Mouse (Mus musculus) left cerebral cortex, postnatal 25 days (tissue): ENCODE results near the gene Rgs6. TPM values are rescaled to one million over a fixed set of nuclear protein-coding genes. Genes with fewer than 3 reads are reported as not detected.

Source experiments
- DNase-seq, 2 experiments: peaks; one replicate each; pipeline ENCODE4 v3.0.0; 2022; ENCODE audit warnings: low spot score in 2 of 2, mixed read lengths in 1 of 2
- intact Hi-C: fragments of 180-260 bp; cut with DNase I; formaldehyde crosslinking; loops from one replicate; pipeline ENCODE4 v1.15.1; 2025
- total RNA-seq, 2 experiments: library from RNA; stranded (reverse); gene quantifications; 2 replicates each; pipeline ENCODE4 v1.2.3; 2021

Rgs6 gene
- total RNA-seq, 2 experiments from 2014 or later: 79.3 to 85.9 TPM

GRCm38 (mm10) chr12:83133827-83134226 is 545.7 kb downstream of the Rgs6 start:
- peak; percentile 47 to 70 for DNase-seq

GRCm38 (mm10) chr12:83136031-83136430 is 547.9 kb downstream of the Rgs6 start:
- no peak for DNase-seq
- intact Hi-C loops: no loop called here

More at GRCm38 (mm10) chr12:83133827-83134226, 545.7 kb downstream of the Rgs6 start:
- intact Hi-C loops: no loop called here

- intact Hi-C loops: no loop called here
- no peak for DNase-seq
These were observed 548.4 kb downstream of the Rgs6 start for GRCm38 (mm10) chr12:83136460-83136859.

GRCm38 (mm10) chr12:83137001-83137400 is 548.9 kb downstream of the Rgs6 start:
- intact Hi-C loops: no loop called here
- DNase-seq: no peak

DNA sequence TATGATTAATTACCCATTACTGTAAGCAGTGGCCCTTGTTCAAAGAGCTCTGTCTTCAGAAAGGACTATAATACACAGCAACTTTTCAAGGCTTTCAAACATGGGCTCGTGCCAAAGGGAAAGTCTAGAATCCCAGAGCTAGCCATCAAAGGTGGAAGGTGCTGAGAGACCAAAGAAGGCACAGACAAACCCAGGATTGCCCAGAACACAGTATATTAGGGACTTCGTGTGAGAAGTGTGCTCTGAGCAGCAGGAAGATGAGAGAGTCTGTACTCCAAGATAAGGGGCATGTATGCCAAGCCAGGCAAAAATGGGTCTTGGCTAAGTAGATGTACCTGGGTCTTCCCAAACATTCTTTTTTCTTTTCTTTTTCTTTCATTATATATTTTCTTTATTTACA is 553.1 kb downstream of the Rgs6 start:
- intact Hi-C loops: no loop called here
- DNase-seq: no peak

- intact Hi-C loops: no loop called here
- DNase-seq: no peak
These were observed 554.4 kb downstream of the Rgs6 start for GRCm38 (mm10) chr12:83142507-83142906.

DNA sequence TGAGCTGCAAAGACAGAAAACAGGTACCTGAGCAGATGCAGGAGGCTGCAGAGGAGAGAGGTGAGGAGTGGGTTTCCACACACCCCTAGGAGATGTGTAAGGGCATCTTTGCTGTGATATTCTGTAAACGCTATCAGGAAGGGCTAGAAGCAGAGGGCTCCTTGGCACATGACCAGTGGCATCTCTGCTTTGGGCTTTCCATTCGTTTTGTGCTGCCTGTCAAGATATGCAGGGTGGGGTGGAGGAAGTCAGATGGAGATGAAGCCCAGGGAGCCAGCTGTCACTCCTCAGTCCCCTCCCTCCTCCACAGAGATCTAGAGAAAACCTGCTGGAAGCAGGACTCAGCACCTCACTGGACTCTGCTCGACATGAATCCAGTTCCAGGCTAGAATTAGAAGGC is 555.0 kb downstream of the Rgs6 start:
- intact Hi-C loops: no loop called here
- no peak for DNase-seq

DNA sequence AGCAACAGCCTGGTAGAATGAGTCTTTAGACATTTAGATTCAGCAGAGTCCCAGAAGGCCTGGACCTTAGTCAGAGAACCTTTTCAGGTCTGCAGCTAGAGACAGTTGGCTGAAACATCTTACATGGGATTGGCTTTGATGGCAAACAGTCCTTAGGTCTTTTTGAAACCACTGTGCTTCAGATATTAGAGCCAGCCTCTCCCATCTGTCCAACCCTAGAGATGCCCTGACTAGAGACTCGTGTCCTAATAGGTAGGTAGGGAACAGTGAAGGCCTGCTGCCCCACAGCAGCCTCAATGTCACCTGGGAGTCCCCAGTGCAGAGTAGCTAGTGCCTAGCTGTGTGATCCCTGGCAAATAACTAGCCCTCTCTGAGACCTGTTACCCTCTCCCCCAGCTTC is 555.5 kb downstream of the Rgs6 start:
- no peak for DNase-seq
- intact Hi-C loops: no loop called here

GRCm38 (mm10) chr12:83145074-83145473 is 557.0 kb downstream of the Rgs6 start:
- DNase-seq: no peak

GRCm38 (mm10) chr12:83145902-83146301 is 557.8 kb downstream of the Rgs6 start:
- DNase-seq: no peak
- intact Hi-C loops: no loop called here

More at GRCm38 (mm10) chr12:83145074-83145473, 557.0 kb downstream of the Rgs6 start:
- intact Hi-C loops: no loop called here

DNA sequence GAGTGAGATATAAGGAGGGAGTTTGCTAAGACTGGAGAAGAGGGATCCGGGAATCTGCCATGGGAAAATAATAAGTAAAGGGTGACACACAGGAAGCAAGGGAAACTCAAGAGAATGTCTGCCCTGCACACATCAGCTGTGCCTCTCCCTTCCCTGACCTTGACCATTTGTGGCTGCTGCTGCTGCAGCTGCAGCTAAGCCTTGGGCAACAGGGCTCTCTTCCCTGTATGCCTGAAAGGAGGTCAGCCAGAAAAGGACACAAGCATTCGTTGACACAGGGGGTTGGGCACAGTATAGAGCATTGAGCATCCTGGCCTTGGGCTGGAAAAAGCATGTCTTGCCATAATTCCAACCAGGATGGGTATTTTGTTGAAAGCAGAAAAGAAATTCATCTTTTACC is 558.8 kb downstream of the Rgs6 start:
- intact Hi-C loops: no loop called here
- DNase-seq: no peak

- intact Hi-C loops: no loop called here
- no peak for DNase-seq
These were observed 561.9 kb downstream of the Rgs6 start for GRCm38 (mm10) chr12:83150030-83150429.

DNA sequence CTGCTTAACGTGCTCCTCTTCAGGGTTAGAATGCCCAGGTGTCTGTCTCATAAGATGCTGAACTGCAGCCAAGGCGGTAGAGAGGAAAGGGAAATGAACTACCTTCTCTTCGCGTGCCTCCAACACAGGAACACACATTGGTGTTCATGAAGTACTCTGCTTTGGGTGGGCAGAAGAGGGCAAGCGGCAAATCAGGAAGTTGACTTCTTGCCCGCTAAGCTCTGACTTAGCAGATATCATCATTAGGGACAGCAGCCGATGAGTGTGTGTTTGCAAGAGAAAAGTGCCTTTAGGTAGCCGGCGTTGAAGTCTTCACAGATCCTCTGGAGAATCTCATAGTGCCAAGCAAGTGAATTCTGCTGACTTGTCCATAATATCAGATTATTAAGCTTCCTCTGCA is 562.7 kb downstream of the Rgs6 start:
- DNase-seq: no peak
- intact Hi-C loops: no loop called here

DNA sequence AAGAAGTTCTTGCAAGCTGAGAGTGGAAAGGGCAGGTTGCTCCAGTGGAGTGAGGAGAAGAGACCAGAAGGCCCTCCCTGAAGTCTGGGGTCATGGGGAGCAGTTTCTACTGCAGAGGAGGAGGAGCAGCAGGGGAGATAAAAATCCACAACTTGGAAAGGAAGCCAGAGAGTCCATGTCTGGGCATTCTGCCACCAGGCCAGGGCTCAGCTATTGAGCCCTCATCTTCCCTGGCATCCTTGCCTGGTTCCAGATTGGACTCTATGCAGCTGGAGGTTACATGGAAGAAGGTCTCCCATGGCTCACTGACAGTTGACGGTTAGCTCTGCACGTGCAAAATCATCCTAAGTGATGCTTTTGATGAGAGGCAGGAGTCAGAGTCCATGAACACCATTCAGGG is 563.4 kb downstream of the Rgs6 start:
- no peak for DNase-seq
- intact Hi-C loops: no loop called here

GRCm38 (mm10) chr12:83160211-83160610 is 572.1 kb downstream of the Rgs6 start:
- intact Hi-C loops: no loop called here
- no peak for DNase-seq

DNA sequence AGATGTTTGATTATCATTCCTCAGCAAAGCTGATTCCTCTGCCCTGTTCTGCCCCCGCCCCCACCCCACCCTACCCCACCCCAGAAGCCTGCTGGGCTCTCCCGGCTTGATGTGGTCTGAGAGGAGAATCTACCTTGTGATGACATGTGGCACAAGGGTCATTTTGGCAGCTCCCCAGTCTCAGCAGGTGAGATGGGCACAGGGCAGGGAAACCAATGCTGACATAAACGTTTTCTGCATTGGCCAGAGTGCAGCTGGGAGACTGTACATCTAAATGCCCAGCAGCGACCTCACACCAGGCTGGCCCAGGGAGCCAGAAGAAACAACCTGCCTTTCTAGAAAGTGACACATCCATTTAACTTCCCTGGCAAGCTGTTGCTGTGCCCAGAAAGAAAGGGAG is 572.6 kb downstream of the Rgs6 start:
- DNase-seq: no peak
- intact Hi-C loops: no loop called here

DNA sequence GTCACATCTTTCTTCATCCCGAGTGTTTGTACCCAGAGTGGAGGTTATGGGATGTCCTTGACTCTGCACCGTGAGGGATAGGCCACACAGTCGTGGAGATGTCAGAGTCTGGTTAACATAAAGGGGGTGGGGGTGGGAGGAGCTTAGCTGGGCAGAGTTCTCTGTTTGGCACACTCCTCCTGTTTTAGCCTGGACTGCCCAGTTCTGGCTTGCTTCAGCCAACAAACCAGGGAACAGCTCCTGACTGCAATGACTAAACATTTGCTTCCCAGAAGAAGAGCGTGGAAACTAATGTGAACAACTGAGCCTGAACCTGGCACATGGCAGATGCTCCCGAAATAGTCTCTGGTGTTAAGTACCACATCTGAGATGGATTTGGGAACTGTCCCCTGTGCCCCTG is 575.6 kb downstream of the Rgs6 start:
- intact Hi-C loops: no loop called here
- DNase-seq: no peak

- intact Hi-C loops: no loop called here
These were observed 577.0 kb downstream of the Rgs6 start for GRCm38 (mm10) chr12:83165058-83165457.

GRCm38 (mm10) chr12:83168310-83168709 is 580.2 kb downstream of the Rgs6 start:
- peak; percentile 23 to 85 for DNase-seq
- intact Hi-C loops: no loop called here

More at GRCm38 (mm10) chr12:83165058-83165457, 577.0 kb downstream of the Rgs6 start:
- DNase-seq: no peak

DNA sequence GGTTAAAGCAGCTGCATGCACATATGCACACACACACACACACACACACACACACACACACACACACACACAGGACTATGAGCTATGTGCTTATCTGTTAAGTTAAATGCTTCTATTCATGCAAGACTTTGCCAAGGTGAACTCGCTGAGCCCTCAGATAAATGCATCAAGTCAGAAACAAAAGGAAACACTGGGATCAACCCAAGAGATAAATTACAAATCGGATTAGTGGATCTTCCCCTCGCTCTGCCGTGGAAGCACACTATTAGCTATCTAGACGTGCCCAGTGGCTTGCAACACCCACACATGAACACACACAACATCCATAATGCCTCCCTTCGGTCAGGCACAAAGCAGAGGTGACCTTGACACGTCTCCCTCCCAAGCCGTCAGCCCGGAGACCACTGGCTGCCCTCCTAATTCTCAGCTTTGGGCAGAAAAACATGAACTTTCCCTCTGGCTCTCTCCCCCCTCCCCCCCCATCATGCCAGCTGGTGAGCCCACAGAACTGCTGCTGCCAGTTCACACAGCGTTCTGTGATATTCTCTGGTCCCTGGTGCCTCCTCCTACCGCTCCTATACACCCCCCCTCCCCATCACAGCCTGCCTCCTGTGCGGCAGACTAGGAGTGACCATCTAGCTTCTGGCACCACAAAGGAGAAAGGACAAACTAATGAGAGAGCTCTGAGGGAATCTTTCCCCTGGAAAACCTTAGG is 581.6 kb downstream of the Rgs6 start:
- DNase-seq: peak; percentile 42 to 76
- intact Hi-C loops: loop anchor here (1.0 kb wide), 1 partner anchor 317 kb away; no protein-coding TSS in a partner anchor

- DNase-seq: peak in 1 of 2 experiments; percentile 54
- intact Hi-C loops: no loop called here
These were observed 590.7 kb downstream of the Rgs6 start for GRCm38 (mm10) chr12:83178770-83179169.

GRCm38 (mm10) chr12:83179860-83180259 is 591.8 kb downstream of the Rgs6 start:
- DNase-seq: no peak
- intact Hi-C loops: no loop called here
